Mouse (Mus musculus): Measurements from ENCODE around the gene Vps9d1.
"Not testable (repeated sequence)": the region's sequence is repeated elsewhere in the genome, so short reads cannot be mapped to it uniquely, and the experiment has no call there.

Vps9d1 gene

DNA sequence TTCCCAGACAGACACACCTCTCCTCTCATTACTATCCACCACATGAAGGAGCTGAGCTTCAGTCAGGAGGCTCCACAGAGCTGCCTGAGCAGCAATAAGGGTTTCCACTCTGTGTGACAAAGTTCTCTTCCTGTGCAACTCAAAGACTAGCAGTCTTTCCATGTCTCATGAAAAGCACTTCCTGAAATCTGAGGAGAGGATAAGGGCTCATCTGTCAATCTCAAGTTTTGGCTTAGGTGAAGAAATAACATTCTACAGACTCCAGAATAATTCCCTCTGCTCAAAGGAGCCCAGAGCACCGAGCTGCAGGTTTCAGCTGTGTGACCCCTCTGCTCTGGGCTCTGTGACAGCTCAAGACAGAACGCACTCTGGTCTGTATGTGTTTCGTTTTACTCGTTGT is 1.2 kb downstream of the Vps9d1 start:
- no peak for DNase-seq

DNA sequence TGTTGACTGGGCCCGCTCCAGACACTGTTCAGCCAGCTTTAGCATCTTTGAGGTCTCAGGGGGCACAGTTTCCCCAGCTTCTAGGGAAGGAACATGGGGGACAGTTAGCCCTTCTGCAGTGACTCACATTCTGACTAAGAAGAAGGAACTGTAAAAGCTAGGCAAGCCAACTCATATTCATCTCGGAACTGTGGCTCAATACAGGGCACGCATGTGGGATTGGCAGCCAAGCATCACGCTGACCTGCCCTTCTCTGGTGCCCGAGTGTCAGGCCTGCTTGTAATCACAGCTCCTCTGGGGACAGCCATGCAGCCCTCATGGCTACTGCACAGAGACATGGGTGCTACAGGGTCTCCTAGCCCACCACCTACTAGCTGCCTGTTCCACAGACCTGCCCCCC is 3.2 kb downstream of the Vps9d1 start:
- DNase-seq, result no peak

DNA sequence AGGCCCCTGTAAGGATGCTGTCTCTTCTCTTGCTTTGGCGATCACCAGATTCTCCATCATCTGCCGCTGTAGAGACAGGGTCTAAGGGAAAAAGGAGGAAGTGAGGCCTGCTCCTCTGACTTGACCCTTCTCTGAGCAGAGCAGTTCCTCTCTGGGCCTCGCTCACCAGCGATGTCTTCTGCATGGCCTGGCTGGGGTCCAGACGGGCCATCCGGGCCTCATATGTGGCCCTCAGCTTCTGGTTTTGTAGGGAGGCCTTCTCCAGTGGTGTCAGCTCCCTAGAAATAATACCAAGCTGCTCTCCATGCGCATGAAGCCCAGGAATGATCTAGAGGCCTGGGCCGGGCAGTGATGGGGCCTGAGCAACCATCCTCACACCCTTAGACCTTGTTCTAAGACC is 5.6 kb downstream of the Vps9d1 start:
- no peak for DNase-seq

DNA sequence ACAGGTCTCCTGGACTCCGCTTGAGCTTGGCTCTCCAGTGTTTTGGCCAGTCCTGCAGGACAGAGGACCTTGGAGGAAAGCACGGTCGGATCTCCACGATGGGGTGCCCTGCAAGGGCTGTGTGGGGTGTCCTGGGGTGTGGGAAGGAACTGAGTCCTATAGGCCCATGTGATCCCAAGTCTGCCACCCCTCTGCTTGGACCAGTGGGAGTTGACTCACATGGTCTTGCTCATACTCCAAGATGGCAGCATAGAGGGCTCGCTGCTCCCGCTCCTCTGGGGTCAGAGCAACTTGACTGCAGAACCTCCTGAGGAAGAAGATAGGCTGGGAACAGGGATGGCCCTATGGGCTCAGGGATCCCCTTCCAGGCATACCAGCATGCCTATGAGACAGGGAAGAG is 6.4 kb downstream of the Vps9d1 start:
- no peak for DNase-seq

DNA sequence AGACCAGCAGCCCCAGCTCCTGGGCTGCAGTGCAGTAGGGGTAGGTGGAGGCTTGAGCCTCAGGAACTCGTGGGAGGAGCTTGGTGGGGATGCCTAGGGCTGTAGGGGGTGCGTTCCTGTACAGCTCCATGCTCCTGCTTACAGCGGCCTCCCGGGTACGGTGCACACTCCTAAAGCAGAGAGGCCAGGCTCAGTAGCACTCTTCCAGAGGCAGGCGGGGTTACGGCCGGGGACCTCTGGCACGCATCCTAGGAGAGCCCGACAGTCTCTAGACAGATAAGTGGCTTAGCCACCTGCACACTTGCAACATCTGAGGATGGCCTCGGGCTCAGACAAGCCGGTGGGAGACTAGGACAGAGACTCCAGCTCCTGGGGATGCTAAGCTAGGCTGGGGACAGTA is 8.6 kb downstream of the Vps9d1 start:
- peak in 1 of 2 experiments; percentile 19 for DNase-seq

DNA sequence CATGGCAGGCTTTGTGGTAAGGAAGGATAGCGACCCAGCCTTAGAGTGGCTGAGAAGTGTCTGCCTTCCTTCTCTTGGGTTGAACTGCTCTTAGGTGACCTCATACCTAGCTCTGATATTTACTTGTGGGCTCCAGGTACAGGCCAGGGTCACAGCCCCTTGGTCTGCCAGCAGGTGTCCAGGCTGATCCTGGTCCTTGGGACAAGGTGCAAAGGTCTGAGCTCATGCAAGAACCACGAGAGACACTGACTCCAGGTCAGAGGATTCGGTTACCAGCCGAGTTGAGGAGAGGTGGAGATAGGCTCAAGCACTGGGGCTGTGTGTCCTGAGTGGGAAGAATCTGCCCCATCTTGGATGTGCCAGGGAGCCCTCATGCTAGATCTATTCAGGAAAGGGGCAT is 9.8 kb downstream of the Vps9d1 start:
- no peak for DNase-seq

DNA sequence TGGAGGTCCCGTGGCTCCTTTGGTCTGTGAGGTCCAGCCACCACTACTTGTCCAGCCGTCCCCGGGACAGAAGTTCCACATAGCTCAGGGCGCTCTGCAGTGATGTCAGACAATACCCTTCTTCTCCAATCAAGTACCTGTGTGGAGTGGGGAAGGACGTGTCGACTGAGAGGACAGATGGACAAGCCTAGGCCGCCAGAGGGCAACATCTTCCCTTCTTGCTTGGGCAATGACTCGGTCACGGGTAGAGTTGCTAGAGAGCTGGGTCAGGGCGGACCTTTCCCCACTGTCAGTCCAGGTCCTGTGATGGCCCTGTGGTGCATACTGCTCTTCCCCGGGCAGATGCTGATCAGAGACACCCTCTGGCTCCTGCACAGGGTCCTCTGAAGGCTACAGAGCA is 11.1 kb downstream of the Vps9d1 start:
- no peak for DNase-seq

DNA sequence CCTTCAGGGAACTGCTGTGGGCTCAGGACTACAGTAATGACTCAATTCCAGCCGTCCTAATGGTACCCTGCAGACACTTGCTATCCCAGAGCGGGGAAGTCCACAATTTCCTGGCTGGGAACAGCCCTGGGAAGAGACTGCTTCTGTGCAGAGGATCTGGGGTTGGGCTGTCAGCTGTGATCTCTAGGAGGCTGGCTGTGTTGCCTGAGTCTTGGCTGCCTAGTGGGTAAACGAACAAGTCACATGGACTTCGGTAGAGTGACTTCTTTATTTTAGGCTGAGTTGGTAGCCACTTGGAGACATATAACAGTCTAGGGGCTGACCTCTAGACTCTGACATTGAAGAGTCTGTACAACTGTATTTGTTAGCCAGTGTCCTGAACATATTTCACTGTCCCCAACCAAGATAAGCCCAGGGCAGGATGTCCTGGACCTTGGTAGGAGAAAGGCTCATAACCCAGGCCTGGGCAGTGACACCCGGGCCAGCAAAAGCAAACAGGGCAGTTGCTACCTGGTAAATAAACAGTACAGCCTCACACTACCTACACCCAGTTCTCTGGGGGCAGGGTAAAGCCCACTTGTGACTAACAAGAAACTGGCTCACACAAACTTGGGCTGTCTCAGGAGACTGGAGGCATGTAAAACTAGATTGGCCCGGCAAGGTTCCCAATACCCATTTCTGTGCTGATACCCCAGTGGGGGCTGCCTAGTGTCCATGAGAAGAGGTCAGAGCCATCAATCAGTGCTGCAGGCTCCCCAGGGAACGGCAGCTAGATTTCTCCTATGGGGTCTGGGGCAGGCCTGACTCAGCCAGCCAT is 11.8 kb downstream of the Vps9d1 start:
- no peak for DNase-seq

DNA sequence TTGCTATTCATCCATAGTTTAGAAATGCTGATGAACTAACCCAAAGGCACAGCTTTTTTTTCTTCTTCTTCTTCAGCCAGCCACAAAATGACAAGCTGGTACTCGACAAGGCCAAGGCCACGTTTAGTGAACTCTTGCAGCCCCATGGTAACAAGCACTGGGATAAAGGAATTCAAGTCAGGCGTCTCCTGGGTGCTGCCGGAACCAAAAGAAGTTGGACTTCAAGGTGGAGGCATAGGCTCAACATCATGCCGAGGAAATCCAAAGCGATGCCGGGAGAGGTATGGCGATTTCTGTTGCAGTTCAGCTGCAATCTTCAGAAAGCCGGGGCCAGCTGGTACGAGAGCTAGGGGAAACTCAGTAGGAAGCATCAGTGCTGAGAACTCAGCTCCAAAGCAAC is 14.8 kb downstream of the Vps9d1 start:
- DNase-seq, result no peak

DNA sequence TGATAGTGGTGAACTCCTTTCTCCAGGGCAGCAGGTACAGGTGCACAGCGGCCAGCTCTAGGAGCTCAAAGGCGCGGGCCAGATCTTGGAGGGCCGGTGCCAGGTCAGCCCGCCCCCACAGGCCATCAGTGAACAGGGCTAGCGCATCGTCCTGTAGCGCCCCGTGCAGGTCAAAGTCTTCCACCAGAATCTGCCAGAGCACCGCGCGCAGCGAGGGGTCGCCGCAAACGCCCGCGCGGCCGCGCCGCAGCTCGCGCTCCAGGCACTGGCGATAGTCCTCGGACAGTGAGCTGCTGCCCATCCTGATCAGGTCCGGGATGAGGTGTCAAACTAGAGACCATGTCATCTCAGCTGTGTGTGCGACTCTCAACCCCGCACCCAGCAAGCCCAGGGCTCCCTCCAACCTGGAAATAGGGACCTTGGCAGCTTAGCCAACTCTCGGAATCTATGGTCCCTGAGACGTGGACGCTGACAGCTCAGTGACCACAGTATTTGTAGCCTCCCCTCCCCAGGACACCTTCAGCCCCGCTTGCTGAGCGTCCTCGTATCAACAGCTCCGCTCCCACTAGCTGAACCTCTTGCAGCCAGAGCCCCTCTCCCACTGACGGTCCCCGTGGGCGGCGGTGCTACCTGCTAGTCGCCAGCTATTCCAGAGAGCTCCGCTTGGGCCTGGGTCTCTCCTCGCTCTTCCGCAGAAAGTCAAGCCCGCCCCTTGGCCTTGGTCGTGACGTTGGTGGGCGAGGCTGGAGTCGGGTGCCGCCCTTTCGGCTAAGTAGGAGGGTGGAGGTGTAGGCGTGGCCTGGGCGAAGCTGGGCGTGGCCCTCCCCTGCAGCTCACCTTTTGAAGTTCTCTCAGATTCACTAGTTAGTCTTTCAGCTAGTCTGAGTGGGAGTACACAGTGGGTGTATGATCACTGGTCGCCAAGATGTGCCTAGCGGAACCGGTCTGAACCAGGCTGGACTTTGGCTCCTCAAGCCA is 18.3 kb downstream of the Vps9d1 start, which contains the start of gene Spata2l:
TSS of gene Spata2l (minus strand) at position 714 of the 978 bp plus-strand sequence.
- peak; percentile 90 to 91 for DNase-seq

DNA sequence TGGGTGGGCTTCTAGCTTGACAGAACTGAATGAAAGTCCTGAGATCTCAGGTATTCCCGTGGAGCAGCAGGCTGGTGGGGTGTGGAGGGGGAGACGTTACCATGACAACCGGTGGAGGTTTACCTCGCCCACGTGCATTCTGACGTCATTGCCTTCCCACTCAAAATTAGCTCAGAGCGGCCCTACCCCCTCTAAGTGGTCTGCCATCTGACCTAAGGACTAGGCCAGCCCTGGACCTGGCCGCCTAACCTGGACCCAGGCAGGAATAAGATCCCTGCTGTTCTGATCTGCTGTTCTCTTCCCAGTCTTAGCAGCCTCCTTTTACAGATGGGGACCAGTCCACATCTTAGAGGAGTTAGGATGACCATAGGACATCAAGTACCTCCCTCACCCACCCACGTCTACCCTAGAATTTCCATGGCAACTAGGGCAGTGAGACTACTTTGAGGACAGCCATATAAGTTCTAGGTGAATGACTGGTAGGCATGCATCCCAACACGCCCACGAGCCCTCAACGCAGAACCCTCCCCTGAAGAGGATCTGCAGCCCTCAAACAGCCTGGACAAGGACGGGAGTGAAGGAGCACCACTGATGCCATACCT is 19.1 kb downstream of the Vps9d1 start:
- DNase-seq, result peak in 1 of 2 experiments; percentile 19

DNA sequence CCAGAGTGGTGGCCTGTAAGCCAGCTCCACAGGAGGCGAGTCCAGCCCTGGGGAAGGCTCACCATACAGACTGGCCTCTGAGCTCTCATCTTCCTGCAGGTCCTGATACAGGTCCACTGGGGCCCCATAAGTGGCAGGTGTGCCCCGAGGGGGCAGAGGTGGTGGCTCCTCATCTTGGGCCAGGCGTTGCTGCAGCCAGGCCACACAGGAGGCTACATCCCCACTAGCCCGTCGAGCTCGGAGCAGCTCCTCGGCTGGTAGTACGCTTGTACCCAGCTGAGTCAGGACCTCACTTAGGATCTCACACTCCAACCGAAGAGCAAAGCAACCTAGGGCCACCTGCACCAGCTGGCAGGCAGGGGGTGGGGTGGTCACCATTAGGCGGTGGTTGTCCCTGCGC is 20.4 kb downstream of the Vps9d1 start:
- peak in 1 of 2 experiments; percentile 22 for DNase-seq

DNA sequence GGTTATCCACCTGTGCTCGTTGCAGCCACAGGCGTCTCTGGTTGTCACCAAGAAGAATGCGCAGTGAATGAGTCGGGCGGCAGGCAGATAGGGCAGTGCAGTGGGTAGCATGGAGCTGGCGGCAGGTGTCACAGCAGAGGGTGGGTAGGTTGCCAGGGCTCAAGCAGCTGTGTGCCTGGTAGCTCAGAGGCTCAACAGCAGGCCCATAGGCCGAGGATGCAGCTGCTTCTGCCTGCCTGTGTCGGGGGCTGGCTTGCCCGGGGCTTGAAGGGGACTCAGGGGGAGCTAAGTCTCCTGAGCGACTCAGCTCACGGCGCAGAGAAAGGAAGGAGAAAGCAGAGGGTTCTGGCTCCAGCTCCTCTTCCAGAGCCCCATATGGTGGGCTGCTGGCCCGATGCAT is 20.8 kb downstream of the Vps9d1 start:
- peak in 1 of 2 experiments; percentile 24 for DNase-seq

DNA sequence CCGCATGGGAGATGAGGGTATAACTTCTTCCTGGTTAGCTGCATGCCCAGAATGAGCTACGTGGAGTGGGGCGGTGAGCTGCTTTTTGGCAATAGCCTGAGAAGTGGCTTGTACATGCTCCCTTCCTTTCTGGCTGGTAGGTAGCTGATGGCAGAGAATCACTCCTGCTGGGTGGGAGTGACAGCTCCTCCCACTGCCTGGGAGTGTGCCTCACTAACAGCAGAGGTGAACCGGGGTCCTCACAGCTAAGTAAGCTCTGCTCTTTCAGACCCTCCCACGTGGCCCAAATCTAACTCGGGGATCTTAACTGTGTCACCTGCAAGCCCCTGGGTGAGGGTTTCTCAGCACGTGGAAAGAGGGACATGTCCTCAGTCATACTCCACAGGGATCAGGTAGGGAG is 21.6 kb downstream of the Vps9d1 start:
- DNase-seq, result no peak

DNA sequence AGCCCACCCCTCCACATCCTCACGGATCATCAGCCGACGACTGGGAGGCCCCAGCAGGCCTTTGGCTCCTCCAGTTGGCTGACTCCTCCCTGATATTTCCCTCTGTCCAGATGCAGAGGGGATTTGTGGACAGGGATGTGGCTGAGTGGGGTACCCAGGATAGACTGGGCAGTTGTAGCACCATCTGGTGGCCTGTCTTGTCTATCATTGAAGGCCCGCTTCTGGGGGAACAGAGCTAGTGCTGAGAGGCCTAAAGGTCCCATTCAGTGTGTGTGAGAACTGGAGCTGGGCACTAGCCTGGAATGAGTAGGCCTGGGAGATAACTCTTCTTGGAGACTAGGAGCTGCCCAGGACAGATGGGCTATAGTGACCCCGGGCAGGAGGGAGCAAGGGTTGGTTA is 22.4 kb downstream of the Vps9d1 start:
- peak in 1 of 2 experiments; percentile 31 for DNase-seq

DNA sequence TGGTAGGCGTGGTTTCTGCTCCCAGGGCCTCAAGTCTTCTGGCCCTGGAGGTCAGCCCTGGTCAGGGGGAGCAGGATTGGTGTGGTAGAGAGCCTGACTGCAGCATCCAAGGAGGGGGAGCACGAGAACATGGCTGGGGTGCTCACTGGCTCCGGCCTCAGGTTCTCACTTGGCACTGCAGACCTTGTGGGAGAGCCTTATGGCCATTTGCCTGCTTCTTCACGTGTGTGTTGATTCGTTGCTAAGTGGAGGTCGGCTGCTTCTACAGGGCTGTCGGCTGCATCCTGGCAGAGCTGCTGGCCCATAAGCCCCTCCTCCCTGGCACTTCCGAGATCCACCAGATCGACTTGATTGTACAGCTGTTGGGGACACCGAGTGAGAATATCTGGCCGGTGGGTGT is 23.8 kb downstream of the Vps9d1 start:
- DNase-seq, result not testable (repeated sequence)

DNA sequence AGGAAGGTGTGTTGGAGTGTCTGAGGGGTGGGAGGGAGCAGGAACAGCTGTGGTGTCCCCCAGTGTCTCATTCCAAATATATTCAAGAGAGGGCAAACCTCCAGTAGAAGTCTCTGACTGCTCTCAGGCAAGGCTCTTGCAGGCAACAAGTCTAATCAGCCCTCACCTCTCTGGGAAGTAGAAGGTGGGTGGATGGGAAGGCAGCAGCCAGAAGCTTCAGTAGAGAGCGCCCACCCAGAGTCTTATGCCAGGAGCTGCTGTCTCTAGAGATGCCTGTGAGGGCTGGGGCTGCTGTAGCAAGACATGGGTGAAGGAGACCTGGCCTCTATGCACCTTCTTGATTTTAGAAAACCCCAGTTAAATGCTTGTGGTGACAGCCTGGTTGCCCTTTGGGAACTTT is 25.7 kb downstream of the Vps9d1 start:
- DNase-seq, result no peak

DNA sequence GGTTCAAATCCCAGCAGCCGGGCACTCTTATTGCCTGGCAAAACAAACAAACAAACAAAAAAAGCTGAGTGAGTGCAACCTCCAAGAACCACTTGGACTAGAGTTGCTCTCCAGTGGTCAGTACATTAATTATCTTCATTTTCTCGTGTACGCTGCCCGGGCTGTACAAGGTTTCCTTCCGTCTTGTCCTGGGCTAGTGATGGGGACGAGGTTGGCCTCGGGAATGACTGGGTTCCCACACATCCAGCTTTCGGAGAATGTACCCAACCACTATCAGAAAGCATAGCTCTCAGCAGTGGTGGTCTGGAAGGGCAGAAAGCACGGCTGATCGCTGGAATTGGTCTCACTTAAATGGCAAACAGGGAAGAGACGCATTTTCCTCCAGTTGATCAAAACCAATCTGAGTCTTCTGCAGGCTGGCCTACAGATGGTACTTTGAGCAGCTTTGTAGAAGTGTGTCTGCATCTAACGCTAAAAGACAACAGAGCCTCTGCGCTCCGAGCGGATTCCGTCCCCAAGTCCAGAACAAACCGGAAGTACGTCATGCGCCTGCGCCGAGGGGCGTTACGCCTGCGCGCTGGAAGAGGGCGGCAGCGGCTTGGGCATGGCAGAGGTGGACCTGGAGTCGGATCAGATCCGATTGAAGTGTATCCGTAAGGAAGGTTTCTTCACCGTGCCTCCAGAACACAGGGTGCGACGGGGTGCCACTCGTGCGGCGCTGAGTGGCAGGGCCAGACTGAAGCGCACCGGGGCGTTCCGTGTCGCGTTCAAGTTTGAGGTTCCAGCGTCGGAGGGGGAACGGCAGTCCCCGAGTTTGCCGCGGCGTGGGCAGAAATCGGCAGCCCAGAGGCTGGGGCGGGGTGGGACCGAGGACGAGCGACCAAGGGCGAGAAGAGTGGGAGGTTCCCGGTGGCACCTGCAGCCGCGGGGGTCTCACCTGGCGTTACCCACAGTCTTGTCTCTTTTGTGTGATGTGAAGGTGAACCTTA is 29.6 kb downstream of the Vps9d1 start, which contains the start of gene Cdk10:
TSS of gene Cdk10 (plus strand) at position 565 of the 989 bp plus-strand sequence.
- DNase-seq, result peak; percentile 93 to 94

DNA sequence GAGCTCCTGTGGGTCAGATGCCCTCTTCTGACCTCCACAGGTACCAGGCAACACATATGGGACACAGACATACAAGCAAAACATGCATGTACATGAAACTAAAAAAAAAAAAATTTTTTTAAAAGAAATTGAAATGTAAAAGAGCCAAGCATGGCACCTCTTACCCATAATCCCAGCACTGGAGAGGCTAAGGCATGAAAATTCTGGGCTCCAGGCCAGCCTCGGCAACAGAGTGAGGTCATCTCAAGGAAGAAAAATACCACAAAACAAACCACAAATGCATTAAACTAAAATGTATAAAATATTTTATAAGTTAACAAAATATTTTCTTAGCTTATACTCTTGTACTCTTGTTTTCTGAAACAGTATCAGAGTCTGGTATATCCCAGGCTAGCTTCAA is 33.2 kb downstream of the Vps9d1 start:
- DNase-seq, result no peak

DNA sequence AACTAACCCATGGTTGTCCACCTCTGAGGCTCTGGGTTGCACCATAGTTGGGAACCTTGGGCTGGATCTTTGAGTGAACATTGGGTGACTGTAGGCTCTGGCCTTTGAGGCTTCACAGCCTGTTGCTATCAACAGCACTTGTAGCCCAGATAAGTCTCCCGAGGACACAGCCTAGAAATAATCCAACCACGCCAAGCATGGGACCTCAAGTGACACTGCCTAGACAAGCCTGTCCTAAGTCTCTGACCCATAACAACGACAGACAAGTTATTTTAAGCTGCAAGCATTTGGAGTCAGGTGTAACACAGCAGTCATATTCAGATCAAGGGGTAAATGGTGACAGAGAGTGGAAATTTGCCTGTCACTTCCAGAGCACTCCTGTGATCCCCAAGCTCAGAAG is 38.7 kb downstream of the Vps9d1 start:
- no peak for DNase-seq

DNA sequence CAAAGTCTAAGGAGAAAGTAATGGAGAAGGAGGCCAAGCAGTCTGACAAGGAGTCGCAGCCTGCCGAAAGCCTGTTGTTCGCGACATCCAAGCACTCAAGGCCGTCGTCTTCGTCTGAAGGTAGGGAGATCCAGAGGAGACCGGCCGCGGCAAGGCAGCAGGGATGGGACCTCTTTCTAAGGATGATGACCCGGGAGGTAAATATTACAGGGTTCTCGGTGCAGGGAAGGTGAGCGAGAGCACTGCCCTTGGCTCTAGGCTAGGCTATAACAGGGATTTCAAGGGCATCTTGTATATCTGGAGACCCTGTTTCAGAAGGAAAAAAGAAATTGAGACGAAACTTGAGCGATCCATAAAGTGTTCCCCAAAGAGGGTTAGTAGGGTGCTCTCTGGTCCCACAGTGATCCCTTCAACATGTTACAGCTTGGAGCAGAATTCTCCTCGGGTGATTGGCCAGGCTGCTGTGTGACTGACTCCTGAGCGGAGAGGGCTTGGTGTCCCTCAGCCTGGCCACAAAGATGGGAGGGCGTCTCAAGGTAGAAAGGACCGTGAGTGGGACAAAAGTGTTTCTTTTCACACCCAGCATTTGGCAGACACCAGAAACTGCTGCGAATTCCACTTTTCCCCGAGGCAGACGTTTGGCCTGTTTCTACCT is 40.9 kb downstream of the Vps9d1 start:
- DNase-seq, result no peak

All from lung, postnatal 4 days (tissue).